Mouse (Mus musculus) gastrocnemius, postnatal 14 days (tissue): Measurements from ENCODE around the gene Kcnv2. TPM values are rescaled to one million over a fixed set of nuclear protein-coding genes. Genes with fewer than 3 reads are reported as not detected.
A peak's percentile ranks its signal among the peaks of the same experiment; 100 is the strongest.

ENCODE experiments used
- DNase-seq: peaks from one replicate; pipeline ENCODE4 v3.0.0; 2021; ENCODE audit warnings: mixed read lengths
- intact Hi-C: fragments of 180-260 bp; cut with DNase I; formaldehyde crosslinking; loops from one replicate; pipeline ENCODE4 v1.15.1; 2025; ENCODE audit warnings: low total_unique reads
- long read RNA-seq, 2 experiments: library from polyadenylated mRNA; stranded (forward); transcript quantifications; one replicate each; pipeline ENCODE4 v2.0.0; 2021
- total RNA-seq, 2 experiments: library from RNA; stranded (reverse); gene quantifications; 2 replicates each; pipeline ENCODE4 v1.2.3; 2021

The Kcnv2 gene
- under 1 TPM; 0.04 to 0.07 TPM for total RNA-seq
- long read RNA-seq, experiment 1, result 0 reads
- long read RNA-seq, experiment 2, result 0 reads

GRCm38 (mm10) chr19:27322281-27322680 lies at the start of gene Kcnv2:
Kcnv2 (plus strand) TSS chr19:27322588.
- intact Hi-C loops, result no loop called here

GRCm38 (mm10) chr19:27273385-27273784 lies 49.0 kb upstream of the Kcnv2 start:
- DNase-seq, result no peak
- intact Hi-C loops, result no loop called here

More at GRCm38 (mm10) chr19:27322281-27322680, at the start of gene Kcnv2:
- no peak for DNase-seq

- no peak for DNase-seq
- intact Hi-C loops, result no loop called here
Observed at GRCm38 (mm10) chr19:27274382-27274781, 48.0 kb upstream of the Kcnv2 start.

- no peak for DNase-seq
- intact Hi-C loops, result no loop called here
Observed at GRCm38 (mm10) chr19:27279174-27279573, 43.2 kb upstream of the Kcnv2 start.

- intact Hi-C loops, result no loop called here
- DNase-seq, result no peak
Observed at GRCm38 (mm10) chr19:27310039-27310438, 12.3 kb upstream of the Kcnv2 start.

GRCm38 (mm10) chr19:27311311-27311710 lies 11.1 kb upstream of the Kcnv2 start:
- intact Hi-C loops, result no loop called here
- no peak for DNase-seq

- intact Hi-C loops, result no loop called here
Observed at GRCm38 (mm10) chr19:27312266-27313079, 9.9 kb upstream of the Kcnv2 start.

GRCm38 (mm10) chr19:27313080-27313413 lies 9.3 kb upstream of the Kcnv2 start:
- no peak for DNase-seq
- intact Hi-C loops, result no loop called here

More at GRCm38 (mm10) chr19:27312266-27313079, 9.9 kb upstream of the Kcnv2 start:
- DNase-seq, result no peak

- DNase-seq, result no peak
- intact Hi-C loops, result no loop called here
Observed at GRCm38 (mm10) chr19:27316313-27317258, 5.8 kb upstream of the Kcnv2 start.

- intact Hi-C loops, result no loop called here
- no peak for DNase-seq
Observed at GRCm38 (mm10) chr19:27317337-27317736, 5.1 kb upstream of the Kcnv2 start.

GRCm38 (mm10) chr19:27322911-27323627 lies 681 bp downstream of the Kcnv2 start:
- no peak for DNase-seq
- intact Hi-C loops, result no loop called here

GRCm38 (mm10) chr19:27325558-27325957 lies 3.2 kb downstream of the Kcnv2 start:
- DNase-seq, result no peak
- intact Hi-C loops, result no loop called here

GRCm38 (mm10) chr19:27327569-27327968 lies 5.2 kb downstream of the Kcnv2 start:
- intact Hi-C loops, result no loop called here
- no peak for DNase-seq

- no peak for DNase-seq
- intact Hi-C loops, result no loop called here
Observed at GRCm38 (mm10) chr19:27328166-27328565, 5.8 kb downstream of the Kcnv2 start.

GRCm38 (mm10) chr19:27328644-27329043 lies 6.3 kb downstream of the Kcnv2 start:
- DNase-seq, result no peak

GRCm38 (mm10) chr19:27332207-27332794 lies 9.9 kb downstream of the Kcnv2 start:
- no peak for DNase-seq
- intact Hi-C loops, result no loop called here

More at GRCm38 (mm10) chr19:27328644-27329043, 6.3 kb downstream of the Kcnv2 start:
- intact Hi-C loops, result no loop called here

GRCm38 (mm10) chr19:27336126-27336917 lies 13.9 kb downstream of the Kcnv2 start:
- intact Hi-C loops, result no loop called here
- peak; percentile 45 for DNase-seq

GRCm38 (mm10) chr19:27346501-27346900 lies 24.1 kb downstream of the Kcnv2 start:
- intact Hi-C loops, result no loop called here

GRCm38 (mm10) chr19:27351700-27352099 lies 29.3 kb downstream of the Kcnv2 start:
- no peak for DNase-seq
- intact Hi-C loops, result no loop called here

More at GRCm38 (mm10) chr19:27346501-27346900, 24.1 kb downstream of the Kcnv2 start:
- DNase-seq, result no peak
